Comparison of ENCODE assay signal across 9 mouse cellular contexts in the genomic region with DNA sequence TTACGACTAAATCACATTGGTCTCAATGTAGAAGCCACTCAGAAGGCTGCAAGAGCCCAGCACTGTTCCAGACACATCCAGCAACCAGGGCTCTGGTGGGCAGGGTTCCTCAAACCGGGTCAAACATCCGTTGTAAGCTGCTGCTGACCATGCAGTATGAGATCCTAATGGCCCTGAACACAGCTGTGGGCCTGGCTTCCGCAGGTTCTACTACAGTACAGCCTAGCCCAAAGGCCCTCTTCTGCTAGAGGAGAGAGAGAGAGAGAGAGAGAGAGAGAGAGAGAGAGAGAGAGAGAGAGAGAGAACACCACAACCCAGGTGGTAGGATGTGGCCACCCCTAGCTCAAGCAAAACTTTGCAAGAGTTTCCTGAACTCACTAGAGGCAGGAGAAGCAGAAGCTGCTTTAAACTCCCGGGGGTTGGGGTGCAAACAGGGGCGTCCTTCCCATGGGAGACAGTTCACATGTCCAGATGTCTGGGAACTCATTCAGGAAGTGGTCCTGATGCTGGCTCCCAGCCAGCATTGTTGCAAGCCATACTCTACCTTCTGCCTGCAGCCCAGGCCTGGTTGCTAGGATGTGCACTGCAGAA. TPM values are rescaled to one million over a fixed set of nuclear protein-coding genes. Genes with fewer than 3 reads are reported as not detected.
A peak's percentile ranks its signal among the peaks of the same experiment; 100 is the strongest.
DNase-seq lines count a peak whose midpoint lies in the region; ATAC-seq and TF ChIP-seq lines count a peak whose summit lies in the region.
"Had no signal": no experiment of that assay in that cellular context is flagged by ENCODE, and none has a peak within 500 bp of the region (broad histone marks: within the 10 kb centered on the region; RNA-seq: fewer than 3 reads in every experiment).

No protein-coding gene starts in this region.

- H3K27me3 ChIP-seq in intestine, embryonic 15.5 days (replicated peaks), result no peaks in the 10 kb centered on the region
- no peaks in the 10 kb centered on the region for H3K27me3 ChIP-seq in forebrain, embryonic 14.5 days (replicated peaks; ENCODE audit: control insufficient read depth, insufficient read depth, low read length)

- TF ChIP-seq CTCF in gastrocnemius, adult 2 months (IDR thresholded peaks at IDR 0.05), result no peak

- WGBS in intestine, embryonic 15.5 days, result 42% methylated on average over 6 of the region's 6 CpGs
- WGBS in forebrain, embryonic 14.5 days, result 64% methylated on average over 6 of the region's 6 CpGs

- H3K4me3 ChIP-seq in gastrocnemius, adult 2 months, result no peak overlapping the region
- no peak overlapping the region for H3K4me3 ChIP-seq in intestine, embryonic 15.5 days (replicated peaks)
- H3K4me3 ChIP-seq in forebrain, embryonic 14.5 days (ENCODE audit: low read depth, low read length), result no peak overlapping the region

- H3K4me2 ChIP-seq in intestine, embryonic 15.5 days (replicated peaks), result no peak overlapping the region
- no peak overlapping the region for H3K4me2 ChIP-seq in forebrain, embryonic 14.5 days (ENCODE audit: low read length)

- 0 out of 2 replicates have a peak, but pooled peaks have one; percentile 31 for ATAC-seq in intestine, embryonic 15.5 days
- no peak for ATAC-seq in forebrain, embryonic 14.5 days

- no peak for DNase-seq in gastrocnemius, adult 2 months
- no peak for DNase-seq in gastrocnemius, postnatal 10 days
- DNase-seq in retina, postnatal 1 day, result peak; percentile 27
- no peak for DNase-seq in retina, embryonic 14.5 days (ENCODE audit: low spot score)
- DNase-seq in thymus, postnatal 4 days, result peak; percentile 60
- DNase-seq in forebrain, embryonic 14.5 days (ENCODE audit: low spot score), result no peak
- no peak for DNase-seq in layer of hippocampus, postnatal 10 days (ENCODE audit: low spot score in 2 of 2)

- H3K9ac ChIP-seq in intestine, embryonic 15.5 days, result no peak overlapping the region
- no peak overlapping the region for H3K9ac ChIP-seq in forebrain, embryonic 14.5 days (ENCODE audit: low read length)
- H3K9ac ChIP-seq: liver, embryonic 14.5 days had no signal

- no peaks in the 10 kb centered on the region for H3K9me3 ChIP-seq in intestine, embryonic 15.5 days
- H3K9me3 ChIP-seq in forebrain, embryonic 14.5 days (replicated peaks; ENCODE audit: control insufficient read depth, low read length), result no peaks in the 10 kb centered on the region

- intact Hi-C loops in gastrocnemius, adult 2 months (cut with DNase I), result no loop called here

- H3K27ac ChIP-seq in gastrocnemius, adult 2 months, result peak overlapping the region; percentile 63
- H3K27ac ChIP-seq in intestine, embryonic 15.5 days, result no peak overlapping the region
- H3K27ac ChIP-seq in forebrain, embryonic 14.5 days (ENCODE audit: low read depth, low read length), result no peak overlapping the region
- H3K27ac ChIP-seq: liver, embryonic 14.5 days had no signal

- H3K36me3 ChIP-seq in intestine, embryonic 15.5 days, result no peaks in the 10 kb centered on the region
- no peaks in the 10 kb centered on the region for H3K36me3 ChIP-seq in forebrain, embryonic 14.5 days (ENCODE audit: control insufficient read depth, insufficient read depth, low read length)

- 0 out of 2 replicates have a peak, but pooled peaks cover 6% of the 10 kb centered on the region for H3K4me1 ChIP-seq in intestine, embryonic 15.5 days (replicated peaks)
- H3K4me1 ChIP-seq in forebrain, embryonic 14.5 days (ENCODE audit: control insufficient read depth, insufficient read depth, low read length), result no peaks in the 10 kb centered on the region

RNA-seq across cellular contexts. Expression of a gene that starts 23.4 kb away (rescaled TPM):
- total RNA-seq in gastrocnemius, adult 2 months (2021), result 10 to 100 TPM; 31.3 to 32.9 TPM
- total RNA-seq in gastrocnemius, postnatal 10 days (2021), result 10 to 100 TPM; 37.5 to 44.6 TPM
- 28.2 and 31.8 TPM in 2 replicates for polyA plus RNA-seq in intestine, embryonic 15.5 days (2015; fragmentation: Nextera tagmentation; extraction: Ambion mirVana)
- 31.7 and 49.8 TPM in 2 replicates for polyA plus RNA-seq in forebrain, embryonic 14.5 days (2014; fragmentation: Nextera tagmentation; extraction: Ambion mirVana)
- total RNA-seq in layer of hippocampus, postnatal 10 days (2021), result 100 to 1,000 TPM; 119 to 134 TPM

RNA-seq across cellular contexts. Expression of a gene that starts 26.2 kb away (rescaled TPM):
- under 1 TPM; 0.17 to 0.23 TPM for total RNA-seq in gastrocnemius, adult 2 months (2021)
- under 1 TPM; 0.14 to 0.32 TPM for total RNA-seq in gastrocnemius, postnatal 10 days (2021)
- polyA plus RNA-seq in intestine, embryonic 15.5 days (2015; fragmentation: Nextera tagmentation; extraction: Ambion mirVana), result 0.78 and 0.88 TPM in 2 replicates
- 1.0 and 1.1 TPM in 2 replicates for polyA plus RNA-seq in forebrain, embryonic 14.5 days (2014; fragmentation: Nextera tagmentation; extraction: Ambion mirVana)
- 1 to 10 TPM; 1.8 to 2.2 TPM for total RNA-seq in layer of hippocampus, postnatal 10 days (2021)

Comparison
In these comparisons a context has a peak if more than half of its experiments do, and no peak if none do; other contexts are left out.
1. DNase-seq: peak in retina, postnatal 1 day (single experiment) and thymus, postnatal 4 days (single experiment); none in gastrocnemius, adult 2 months (single experiment), gastrocnemius, postnatal 10 days (single experiment), retina, embryonic 14.5 days (single experiment), forebrain, embryonic 14.5 days (single experiment) and layer of hippocampus, postnatal 10 days (0 of 2).